10 mouse cellular contexts compared by ENCODE assay signal in genomic region chr7:117414341-117415008, GRCm38 (mm10). TPM values are rescaled to one million over a fixed set of nuclear protein-coding genes. Genes with fewer than 3 reads are reported as not detected.
DNase-seq lines count a peak whose midpoint lies in the region; ATAC-seq and TF ChIP-seq lines count a peak whose summit lies in the region.
"Had no signal": no experiment of that assay in that cellular context is flagged by ENCODE, and none has a peak within 500 bp of the region (broad histone marks: within the 10 kb centered on the region; RNA-seq: fewer than 3 reads in every experiment).

No protein-coding gene starts in this region.

- 84% methylated on average over 12 of the region's 12 CpGs for WGBS in forebrain, embryonic 10.5 days
- WGBS in intestine, embryonic 15.5 days = 80% methylated on average over 12 of the region's 12 CpGs
- WGBS in midbrain, embryonic 10.5 days = 87% methylated on average over 12 of the region's 12 CpGs

- POLR2A ChIA-PET in Patski (lab: Charles Lee) = no interaction called here

- H3K4me1 ChIP-seq in forebrain, embryonic 10.5 days = peaks cover 27% of the 10 kb centered on the region
- H3K4me1 ChIP-seq in intestine, embryonic 15.5 days (replicated peaks) = no peaks in the 10 kb centered on the region
- H3K4me1 ChIP-seq in midbrain, embryonic 10.5 days = peaks cover 7% of the 10 kb centered on the region

- CTCF ChIA-PET in Patski (lab: Charles Lee) = no interaction called here

- H3K27ac ChIP-seq in forebrain, embryonic 10.5 days = no peak overlapping the region
- no peak overlapping the region for H3K27ac ChIP-seq in intestine, embryonic 15.5 days
- H3K27ac ChIP-seq in midbrain, embryonic 10.5 days (replicated peaks) = no peak overlapping the region
- H3K27ac ChIP-seq: midbrain, embryonic 13.5 days had no signal

- no peak overlapping the region for H3K9ac ChIP-seq in intestine, embryonic 15.5 days
- H3K9ac ChIP-seq: midbrain, embryonic 13.5 days had no signal

- no peak for TF ChIP-seq CTCF in Patski (IDR thresholded peaks at IDR 0.05)

- H3K4me3 ChIP-seq in forebrain, embryonic 10.5 days = no peak overlapping the region
- H3K4me3 ChIP-seq in intestine, embryonic 15.5 days (replicated peaks) = no peak overlapping the region
- no peak overlapping the region for H3K4me3 ChIP-seq in midbrain, embryonic 10.5 days
- H3K4me3 ChIP-seq: midbrain, embryonic 13.5 days had no signal

- H3K9me3 ChIP-seq in forebrain, embryonic 10.5 days = no peaks in the 10 kb centered on the region
- no peaks in the 10 kb centered on the region for H3K9me3 ChIP-seq in intestine, embryonic 15.5 days
- no peaks in the 10 kb centered on the region for H3K9me3 ChIP-seq in midbrain, embryonic 10.5 days (replicated peaks)
- H3K9me3 ChIP-seq: midbrain, embryonic 13.5 days had no signal

- ATAC-seq in Patski = peak; percentile 17
- ATAC-seq in intestine, embryonic 15.5 days = no peak
- ATAC-seq: midbrain, embryonic 13.5 days had no signal

- in situ Hi-C loops in Patski (cut with MboI; ENCODE audit: low pct_unique_long_range_greater_than_20kb) = no loop called here

- H3K4me2 ChIP-seq in intestine, embryonic 15.5 days (replicated peaks) = no peak overlapping the region
- H3K4me2 ChIP-seq: midbrain, embryonic 13.5 days had no signal

- H3K27me3 ChIP-seq in Patski = no peaks in the 10 kb centered on the region
- no peaks in the 10 kb centered on the region for H3K27me3 ChIP-seq in forebrain, embryonic 10.5 days (ENCODE audit: poor library complexity, severe bottlenecking)
- no peaks in the 10 kb centered on the region for H3K27me3 ChIP-seq in intestine, embryonic 15.5 days (replicated peaks)
- H3K27me3 ChIP-seq in midbrain, embryonic 10.5 days (ENCODE audit: low read depth, poor library complexity, severe bottlenecking) = no peaks in the 10 kb centered on the region
- H3K27me3 ChIP-seq: midbrain, embryonic 13.5 days had no signal

- no peaks in the 10 kb centered on the region; the same call in 1 of the 2 replicates for H3K36me3 ChIP-seq in forebrain, embryonic 10.5 days (replicated peaks)
- no peaks in the 10 kb centered on the region for H3K36me3 ChIP-seq in intestine, embryonic 15.5 days
- H3K36me3 ChIP-seq in midbrain, embryonic 10.5 days = no peaks in the 10 kb centered on the region
- H3K36me3 ChIP-seq: midbrain, embryonic 13.5 days had no signal

- peak; percentile 47 for DNase-seq in layer of hippocampus, adult 11-12 months (ENCODE audit: low spot score)
- no peak for DNase-seq in layer of hippocampus, postnatal 36 days
- no peak for DNase-seq in Patski (ENCODE audit: low read depth, low spot score)
- peak; percentile 80 for DNase-seq in induced T-regulatory cell, adult 2 months (ENCODE audit: low read depth)
- peak; percentile 62 for DNase-seq in telencephalon, adult 2 months (ENCODE audit: low read depth, low spot score)
- no peak for DNase-seq in forebrain, embryonic 10.5 days (ENCODE audit: extremely low spot score, low spot score)
- no peak for DNase-seq in midbrain, embryonic 10.5 days (ENCODE audit: low spot score)
- DNase-seq: kidney, adult 8-10 months had no signal

RNA-seq across cellular contexts. Expression of gene Xylt1, which starts 33.7 kb away (rescaled TPM):
- 10 to 100 TPM; 48.9 to 49.5 TPM for total RNA-seq in layer of hippocampus, postnatal 36 days (2021)
- 20.1 TPM for polyA plus RNA-seq in Patski (2021)
- polyA plus RNA-seq in forebrain, embryonic 10.5 days (2016; fragmentation: Nextera tagmentation; extraction: Ambion mirVana) = 1.7 and 2.3 TPM in 2 replicates
- 0.68 and 0.87 TPM in 2 replicates for polyA plus RNA-seq in intestine, embryonic 15.5 days (2015; fragmentation: Nextera tagmentation; extraction: Ambion mirVana)
- 0.91 and 1.0 TPM in 2 replicates for polyA plus RNA-seq in midbrain, embryonic 10.5 days (2016; fragmentation: Nextera tagmentation; extraction: Ambion mirVana)

Comparison
In these comparisons a context has a peak if more than half of its experiments do, and no peak if none do; other contexts are left out.
1. DNase-seq: peak in layer of hippocampus, adult 11-12 months (single experiment), induced T-regulatory cell, adult 2 months (single experiment) and telencephalon, adult 2 months (single experiment); none in layer of hippocampus, postnatal 36 days (0 of 2), Patski (single experiment), forebrain, embryonic 10.5 days (single experiment) and midbrain, embryonic 10.5 days (single experiment).